Mouse (Mus musculus) intestine, embryonic 16.5 days (tissue): ENCODE data around the gene Prox1. TPM values are rescaled to one million over a fixed set of nuclear protein-coding genes. Genes with fewer than 3 reads are reported as not detected.

Source experiments
- ATAC-seq: fragments of 200-750 bp; cut with Nextera tagmentation; 2 replicates; pipeline ENCODE4 v1.8.0; 2017; ENCODE audit warnings: moderate TSS enrichment, moderate library complexity
- H3K27ac ChIP-seq: fragments of 300-500 bp; sonication (generic); 2 replicates; pipeline ENCODE4 v1.5.1; 2014; ENCODE audit warnings: mild to moderate bottlenecking, low read length
- H3K27me3 ChIP-seq: fragments of 300-500 bp; sonication (generic); replicated peaks from 2 replicates; pipeline ENCODE4 v1.6.1; 2014; ENCODE audit warnings: low read length, control low read depth, mixed read lengths; ENCODE audit not compliant: control insufficient read depth, insufficient read depth
- H3K36me3 ChIP-seq: fragments of 300-500 bp; sonication (generic); 2 replicates; pipeline ENCODE4 v1.6.1; 2014; ENCODE audit warnings: low read length, control low read depth; ENCODE audit not compliant: control insufficient read depth, insufficient read depth
- H3K4me1 ChIP-seq: fragments of 300-500 bp; sonication (generic); 2 replicates; pipeline ENCODE4 v1.6.1; 2014; ENCODE audit warnings: low read length, control low read depth, mixed read lengths; ENCODE audit not compliant: control insufficient read depth, insufficient read depth
- H3K4me2 ChIP-seq: fragments of 300-500 bp; sonication (generic); 2 replicates; pipeline ENCODE4 v1.6.1; 2014; ENCODE audit warnings: low read depth, low read length, control low read depth
- H3K4me3 ChIP-seq: fragments of 300-500 bp; sonication (generic); 2 replicates; pipeline ENCODE4 v1.5.1; 2014; ENCODE audit warnings: mild to moderate bottlenecking, low read length
- H3K9ac ChIP-seq: fragments of 300-500 bp; sonication (generic); 2 replicates; pipeline ENCODE4 v1.6.1; 2014; ENCODE audit warnings: low read depth, low read length
- H3K9me3 ChIP-seq: fragments of 300-500 bp; sonication (generic); 2 replicates; pipeline ENCODE4 v1.6.1; 2016; ENCODE audit warnings: low read length, control low read depth; ENCODE audit not compliant: control insufficient read depth
- WGBS: fragments of 180-500 bp; shearing (Covaris S2); extraction: QIAGEN DNeasy Blood & Tissue Kit; methylation state at CpG from one replicate; pipeline ENCODE4 v1.1.7; 2014; 5-methylcytosine and 5-hydroxymethylcytosine counted together
- polyA plus RNA-seq: library from polyadenylated mRNA; unstranded; fragments of >200 nt; fragmentation: Nextera tagmentation; extraction: Ambion mirVana; gene quantifications from 2 replicates; pipeline ENCODE4 v1.2.1, GENCODE M21; 2015

The Prox1 gene
- polyA plus RNA-seq, 1 experiment from 2014 or later = 1.8 TPM

DNA sequence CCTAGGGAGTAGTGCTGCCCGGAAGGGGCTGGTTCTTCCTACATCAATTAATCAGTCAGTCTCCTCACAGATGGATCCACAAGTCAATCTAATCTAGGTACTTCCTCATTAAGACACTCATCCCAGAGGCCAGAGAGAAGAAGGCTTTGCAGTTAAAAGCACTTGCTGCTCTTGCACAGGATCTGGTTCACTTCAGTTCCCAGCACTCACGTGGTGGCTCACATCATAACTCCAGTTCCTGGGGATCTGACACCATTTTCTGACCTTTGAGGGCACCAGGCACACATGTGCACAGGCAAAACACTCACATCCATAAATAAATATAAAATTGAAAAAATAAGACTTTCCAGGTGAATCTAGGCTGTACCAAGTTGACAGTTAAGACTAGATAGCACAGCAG, 27.7 kb upstream of the Prox1 start:
- Histone ChIP-seq H3K4me3 (no peak overlapping the region), H3K4me2 (no peak overlapping the region), H3K4me1 (no peaks in the 10 kb centered on the region), H3K9me3 (no peaks in the 10 kb centered on the region), H3K27ac (no peak overlapping the region), H3K36me3 (no peaks in the 10 kb centered on the region), H3K27me3 (no peaks in the 10 kb centered on the region), H3K9ac (no peak overlapping the region)
- ATAC-seq = no peak
- 81% methylated on average over 2 of the region's 2 CpGs for WGBS

DNA sequence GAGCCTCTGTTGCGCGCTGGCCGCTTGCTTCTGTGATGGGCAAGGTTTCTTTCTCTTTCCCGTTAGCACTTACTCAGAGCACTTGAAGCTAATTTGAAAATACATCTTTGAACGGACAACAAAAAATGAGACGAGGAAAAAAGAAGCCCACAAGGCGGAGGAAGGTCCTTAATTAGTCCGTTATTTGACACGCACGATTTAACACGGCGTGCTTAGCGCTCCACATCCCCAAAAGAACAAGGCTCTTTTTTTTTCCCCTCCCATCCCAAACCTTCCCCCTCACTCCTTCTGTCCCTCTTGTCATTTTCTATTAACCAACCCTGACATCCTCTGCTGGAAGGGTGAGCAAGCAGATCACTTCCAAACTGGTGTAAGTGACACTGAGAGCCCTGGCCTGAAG, 21.5 kb upstream of the Prox1 start:
- H3K4me2 ChIP-seq = no peak overlapping the region
- no peaks in the 10 kb centered on the region for H3K36me3 ChIP-seq
- no peak overlapping the region for H3K27ac ChIP-seq
- no peak overlapping the region for H3K4me3 ChIP-seq
- no peak overlapping the region for H3K9ac ChIP-seq
- H3K27me3 ChIP-seq = no peaks in the 10 kb centered on the region
- no peaks in the 10 kb centered on the region for H3K9me3 ChIP-seq
- 82% methylated on average over 13 of the region's 13 CpGs for WGBS
- no peak for ATAC-seq
- H3K4me1 ChIP-seq = no peaks in the 10 kb centered on the region

DNA sequence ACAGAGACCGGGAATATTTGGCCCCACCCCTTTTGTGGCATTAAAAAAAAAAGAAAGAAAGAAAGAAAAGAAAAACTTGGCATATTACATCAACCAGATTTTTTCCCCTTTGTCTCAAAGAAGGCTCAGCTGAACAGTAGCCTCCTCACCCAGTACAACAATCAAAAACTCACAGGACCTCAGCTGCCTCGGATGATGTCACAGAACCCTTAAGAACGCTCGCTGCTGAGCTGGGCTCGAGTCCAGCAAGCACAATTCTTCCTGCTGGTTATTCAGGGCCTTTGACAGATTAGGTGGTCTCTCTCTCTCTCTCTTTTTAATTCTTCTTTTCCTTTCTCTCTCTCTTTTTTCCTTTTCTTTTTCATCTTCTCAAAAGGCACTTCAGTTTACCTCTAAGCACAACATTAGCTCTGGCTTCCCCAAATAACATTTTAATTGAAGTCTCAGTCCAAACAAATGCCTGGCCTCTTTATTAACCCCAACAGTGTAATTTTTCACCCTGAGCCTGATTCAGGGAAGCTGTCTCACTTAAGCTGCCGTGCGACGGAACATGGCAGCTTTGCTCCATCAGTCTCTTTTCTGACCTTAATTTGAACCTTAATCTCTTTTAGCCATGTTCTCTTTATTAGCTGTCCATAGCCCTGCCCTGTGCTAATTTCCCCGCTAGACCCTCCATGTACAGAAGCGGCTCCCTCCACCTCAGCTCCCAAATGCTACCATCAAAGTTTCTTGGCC, 19.9 kb upstream of the Prox1 start:
- Histone ChIP-seq H3K4me3 (no peak overlapping the region), H3K27me3 (no peaks in the 10 kb centered on the region), H3K36me3 (no peaks in the 10 kb centered on the region), H3K27ac (no peak overlapping the region), H3K9me3 (no peaks in the 10 kb centered on the region), H3K4me2 (no peak overlapping the region), H3K4me1 (no peaks in the 10 kb centered on the region), H3K9ac (no peak overlapping the region)
- 36% methylated on average over 10 of the region's 10 CpGs for WGBS
- ATAC-seq = no peak

GRCm38 (mm10) chr1:190189125-190189524, 18.6 kb upstream of the Prox1 start:
- Histone ChIP-seq H3K4me2 (no peak overlapping the region), H3K4me3 (no peak overlapping the region), H3K9ac (no peak overlapping the region), H3K36me3 (no peaks in the 10 kb centered on the region), H3K4me1 (no peaks in the 10 kb centered on the region), H3K27me3 (no peaks in the 10 kb centered on the region), H3K9me3 (no peaks in the 10 kb centered on the region), H3K27ac (no peak overlapping the region)
- 78% methylated on average over 2 of the region's 2 CpGs for WGBS
- no peak for ATAC-seq

- H3K4me1 ChIP-seq = no peaks in the 10 kb centered on the region
- WGBS = 84% methylated on average over 4 of the region's 4 CpGs
- no peak overlapping the region for H3K4me3 ChIP-seq
- ATAC-seq = no peak
- no peaks in the 10 kb centered on the region for H3K36me3 ChIP-seq
- no peak overlapping the region for H3K9ac ChIP-seq
- no peak overlapping the region for H3K4me2 ChIP-seq
- H3K27me3 ChIP-seq = no peaks in the 10 kb centered on the region
- H3K27ac ChIP-seq = no peak overlapping the region
- H3K9me3 ChIP-seq = no peaks in the 10 kb centered on the region
These were observed 15.8 kb upstream of the Prox1 start for GRCm38 (mm10) chr1:190186336-190186735.

DNA sequence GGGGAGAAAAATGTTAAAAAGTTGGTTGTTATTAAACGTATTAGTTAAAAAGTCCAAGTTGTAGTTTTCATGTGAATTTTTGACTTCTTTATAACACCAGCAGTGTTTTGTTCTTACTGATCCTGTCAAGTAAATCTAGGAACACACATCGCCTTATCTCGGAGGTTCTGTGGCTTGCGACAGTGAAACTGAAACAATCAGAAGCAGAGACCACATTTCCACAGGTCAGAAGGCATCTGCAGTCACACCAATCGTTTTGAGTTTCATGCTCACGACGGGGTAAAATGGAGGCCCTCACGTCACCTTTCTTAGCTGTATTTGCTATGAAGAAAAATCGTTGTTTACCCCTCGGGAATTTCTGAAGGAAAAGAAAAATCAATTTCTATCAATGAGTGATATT, 14.8 kb upstream of the Prox1 start:
- Histone ChIP-seq H3K9ac (no peak overlapping the region), H3K4me2 (no peak overlapping the region), H3K36me3 (no peaks in the 10 kb centered on the region), H3K27ac (no peak overlapping the region), H3K27me3 (no peaks in the 10 kb centered on the region; the same call in 1 of the 2 replicates), H3K4me3 (no peak overlapping the region), H3K4me1 (no peaks in the 10 kb centered on the region), H3K9me3 (no peaks in the 10 kb centered on the region)
- ATAC-seq = no peak
- 76% methylated on average over 10 of the region's 10 CpGs for WGBS

DNA sequence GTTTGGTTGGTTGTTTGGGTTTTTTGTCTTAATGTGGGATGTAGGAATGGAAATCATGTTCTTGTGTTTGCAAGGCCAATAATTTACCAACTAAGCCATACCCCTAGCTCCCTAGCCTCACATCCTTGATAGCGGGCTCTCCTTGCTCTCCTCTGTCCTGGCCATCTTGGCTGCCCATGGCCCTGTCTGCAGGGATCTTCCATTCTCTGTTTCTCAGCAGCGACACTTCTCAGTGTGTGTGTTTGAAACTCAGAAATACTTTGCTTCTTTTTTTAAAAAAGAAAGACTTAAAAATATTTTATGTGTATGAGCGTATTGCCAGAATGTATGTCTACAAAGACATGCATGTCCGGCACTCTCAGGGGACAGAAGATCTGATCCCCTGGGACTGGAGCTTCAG, 13.1 kb upstream of the Prox1 start:
- no peaks in the 10 kb centered on the region; the same call in 1 of the 2 replicates for H3K27me3 ChIP-seq
- no peaks in the 10 kb centered on the region for H3K36me3 ChIP-seq
- ATAC-seq = no peak
- WGBS = 95% methylated on average over 4 of the region's 4 CpGs
- no peak overlapping the region for H3K9ac ChIP-seq
- H3K9me3 ChIP-seq = no peaks in the 10 kb centered on the region
- H3K4me2 ChIP-seq = no peak overlapping the region
- no peak overlapping the region for H3K27ac ChIP-seq
- H3K4me1 ChIP-seq = no peaks in the 10 kb centered on the region
- H3K4me3 ChIP-seq = no peak overlapping the region

DNA sequence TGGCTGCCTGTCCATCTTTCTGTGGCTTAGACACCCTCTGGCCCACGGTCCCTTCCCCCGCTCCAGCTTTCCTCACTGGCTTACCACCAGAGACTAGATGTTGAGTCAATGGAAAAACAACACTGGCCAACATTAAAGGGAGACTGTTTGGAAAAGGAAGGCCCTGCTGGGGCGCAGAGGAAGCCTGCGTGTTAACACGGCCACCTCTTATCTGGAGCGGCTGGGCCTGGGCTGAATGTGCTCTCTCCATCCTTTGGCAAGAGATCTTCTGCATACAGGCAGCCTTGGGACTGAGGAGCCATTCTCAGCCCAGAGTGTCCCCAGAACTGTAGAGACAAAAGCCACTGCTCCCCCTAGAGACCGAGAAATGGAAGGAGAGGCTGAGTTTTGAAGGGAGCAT, 11.3 kb upstream of the Prox1 start:
- ATAC-seq = no peak
- no peaks in the 10 kb centered on the region for H3K4me1 ChIP-seq
- H3K9ac ChIP-seq = no peak overlapping the region
- no peaks in the 10 kb centered on the region; the same call in 1 of the 2 replicates for H3K27me3 ChIP-seq
- no peak overlapping the region for H3K4me3 ChIP-seq
- no peaks in the 10 kb centered on the region for H3K9me3 ChIP-seq
- H3K4me2 ChIP-seq = no peak overlapping the region
- H3K27ac ChIP-seq = no peak overlapping the region
- no peaks in the 10 kb centered on the region for H3K36me3 ChIP-seq
- WGBS = 80% methylated on average over 7 of the region's 7 CpGs

DNA sequence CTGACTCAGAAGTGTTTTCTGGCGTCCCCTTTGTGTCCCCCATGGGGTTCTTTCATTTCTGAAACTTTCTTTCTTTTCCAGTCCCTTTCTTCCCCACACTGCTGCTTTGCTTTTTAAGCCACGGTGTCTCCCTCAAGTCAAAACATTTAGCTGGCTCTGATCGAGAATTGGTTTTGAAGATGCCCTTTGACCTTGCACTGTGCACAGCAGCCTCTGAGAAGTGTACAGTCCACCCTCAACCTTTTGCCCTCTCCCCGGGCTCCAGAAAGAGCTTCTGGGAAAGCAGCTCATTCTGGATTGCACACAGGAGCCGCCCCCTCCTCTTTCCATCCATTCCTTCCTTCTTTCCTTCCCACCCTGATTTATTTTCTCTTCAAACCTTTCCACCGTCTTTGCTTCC, 10.3 kb upstream of the Prox1 start:
- no peak overlapping the region for H3K4me2 ChIP-seq
- H3K4me1 ChIP-seq = no peaks in the 10 kb centered on the region
- no peak for ATAC-seq
- peaks cover 3% of the 10 kb centered on the region; the same call in 1 of the 2 replicates for H3K27me3 ChIP-seq
- H3K4me3 ChIP-seq = no peak overlapping the region
- H3K27ac ChIP-seq = no peak overlapping the region
- no peaks in the 10 kb centered on the region for H3K9me3 ChIP-seq
- H3K9ac ChIP-seq = no peak overlapping the region
- H3K36me3 ChIP-seq = no peaks in the 10 kb centered on the region
- 45% methylated on average over 6 of the region's 6 CpGs for WGBS

- no peak for ATAC-seq
- H3K27ac ChIP-seq = no peak overlapping the region
- 30% methylated on average over 3 of the region's 3 CpGs for WGBS
- H3K27me3 ChIP-seq = peaks cover 37% of the 10 kb centered on the region
- no peak overlapping the region for H3K9ac ChIP-seq
- no peak overlapping the region for H3K4me2 ChIP-seq
- peaks cover 26% of the 10 kb centered on the region for H3K4me1 ChIP-seq
- no peaks in the 10 kb centered on the region for H3K36me3 ChIP-seq
- H3K9me3 ChIP-seq = no peaks in the 10 kb centered on the region
- no peak overlapping the region for H3K4me3 ChIP-seq
These were observed 6.4 kb upstream of the Prox1 start for GRCm38 (mm10) chr1:190176961-190177360.
